Mouse (Mus musculus): Measurements from ENCODE around the gene Vamp5. TPM values are rescaled to one million over a fixed set of nuclear protein-coding genes. Genes with fewer than 3 reads are reported as not detected.

Vamp5 gene
- polyA plus RNA-seq (2014; fragmentation: Illumina TruSeq; extraction: RNeasy Lipid Tissue Mini Kit (QIAGEN cat#74804); ENCODE audit: insufficient read depth, low read depth, low replicate concordance) = 132 TPM

GRCm38 (mm10) chr6:72380131-72380770 lies at the start of gene Vamp5:
Gene Vamp5, minus strand, starts transcription at chr6:72380468.

GRCm38 (mm10) chr6:72414076-72414756 lies 33.9 kb upstream of the Vamp5 start, which contains the start of gene Ggcx:
Gene Ggcx, plus strand, starts transcription at chr6:72414308.

GRCm38 (mm10) chr6:72389941-72390771 lies 9.9 kb upstream of the Vamp5 start, which contains the start of gene Vamp8:
Gene Vamp8, minus strand, starts transcription at chr6:72390703.

GRCm38 (mm10) chr6:72366844-72367443 lies 13.3 kb downstream of the Vamp5 start, which contains the start of gene Rnf181:
Gene Rnf181, minus strand, starts transcription at chr6:72366956.

GRCm38 (mm10) chr6:72355066-72355911 lies 25.0 kb downstream of the Vamp5 start, which contains the start of gene Tmem150a:
Gene Tmem150a, plus strand, starts transcription at chr6:72355447.

GRCm38 (mm10) chr6:72347166-72347941 lies 32.9 kb downstream of the Vamp5 start, which contains the start of gene 0610030E20Rik:
Gene 0610030E20Rik, plus strand, starts transcription at chr6:72347317.

GRCm38 (mm10) chr6:72345074-72345567 lies 35.1 kb downstream of the Vamp5 start, which contains the start of gene Usp39:
Gene Usp39, minus strand, starts transcription at chr6:72345184.

Other genes starting within 250 kb of the Vamp5 start
- gene Atoh8, start 144.9 kb downstream of the Vamp5 start, polyA plus RNA-seq (2014; fragmentation: Illumina TruSeq; extraction: RNeasy Lipid Tissue Mini Kit (QIAGEN cat#74804); ENCODE audit: insufficient read depth, low read depth, low replicate concordance) = 13.7 TPM
- gene Sftpb, start 75.9 kb downstream of the Vamp5 start, polyA plus RNA-seq (2014; fragmentation: Illumina TruSeq; extraction: RNeasy Lipid Tissue Mini Kit (QIAGEN cat#74804); ENCODE audit: insufficient read depth, low read depth, low replicate concordance) = 2,676 TPM
- gene Usp39, start 35.3 kb downstream of the Vamp5 start, polyA plus RNA-seq (2014; fragmentation: Illumina TruSeq; extraction: RNeasy Lipid Tissue Mini Kit (QIAGEN cat#74804); ENCODE audit: insufficient read depth, low read depth, low replicate concordance) = 23.9 TPM
- 8.5 TPM for gene 0610030E20Rik, start 33.2 kb downstream of the Vamp5 start, polyA plus RNA-seq (2014; fragmentation: Illumina TruSeq; extraction: RNeasy Lipid Tissue Mini Kit (QIAGEN cat#74804); ENCODE audit: insufficient read depth, low read depth, low replicate concordance)
- gene Tmem150a, start 25.0 kb downstream of the Vamp5 start, polyA plus RNA-seq (2014; fragmentation: Illumina TruSeq; extraction: RNeasy Lipid Tissue Mini Kit (QIAGEN cat#74804); ENCODE audit: insufficient read depth, low read depth, low replicate concordance) = 17.6 TPM
- 160 TPM for gene Rnf181, start 13.5 kb downstream of the Vamp5 start, polyA plus RNA-seq (2014; fragmentation: Illumina TruSeq; extraction: RNeasy Lipid Tissue Mini Kit (QIAGEN cat#74804); ENCODE audit: insufficient read depth, low read depth, low replicate concordance)
- gene Vamp8, start 10.2 kb upstream of the Vamp5 start, polyA plus RNA-seq (2014; fragmentation: Illumina TruSeq; extraction: RNeasy Lipid Tissue Mini Kit (QIAGEN cat#74804); ENCODE audit: insufficient read depth, low read depth, low replicate concordance) = 819 TPM
- gene Ggcx, start 33.8 kb upstream of the Vamp5 start, polyA plus RNA-seq (2014; fragmentation: Illumina TruSeq; extraction: RNeasy Lipid Tissue Mini Kit (QIAGEN cat#74804); ENCODE audit: insufficient read depth, low read depth, low replicate concordance) = 16.4 TPM
- gene Mat2a, start 59.1 kb upstream of the Vamp5 start, polyA plus RNA-seq (2014; fragmentation: Illumina TruSeq; extraction: RNeasy Lipid Tissue Mini Kit (QIAGEN cat#74804); ENCODE audit: insufficient read depth, low read depth, low replicate concordance) = 145 TPM
- gene Sh2d6, start 141.2 kb upstream of the Vamp5 start, polyA plus RNA-seq (2014; fragmentation: Illumina TruSeq; extraction: RNeasy Lipid Tissue Mini Kit (QIAGEN cat#74804); ENCODE audit: insufficient read depth, low read depth, low replicate concordance) = not detected
- gene Capg, start 163.9 kb upstream of the Vamp5 start, polyA plus RNA-seq (2014; fragmentation: Illumina TruSeq; extraction: RNeasy Lipid Tissue Mini Kit (QIAGEN cat#74804); ENCODE audit: insufficient read depth, low read depth, low replicate concordance) = 79.6 TPM
- gene Elmod3, start 217.9 kb upstream of the Vamp5 start, polyA plus RNA-seq (2014; fragmentation: Illumina TruSeq; extraction: RNeasy Lipid Tissue Mini Kit (QIAGEN cat#74804); ENCODE audit: insufficient read depth, low read depth, low replicate concordance) = 9.3 TPM
- 18.3 TPM for gene Retsat, start 218.0 kb upstream of the Vamp5 start, polyA plus RNA-seq (2014; fragmentation: Illumina TruSeq; extraction: RNeasy Lipid Tissue Mini Kit (QIAGEN cat#74804); ENCODE audit: insufficient read depth, low read depth, low replicate concordance)
- gene Tgoln1, start 236.5 kb upstream of the Vamp5 start, polyA plus RNA-seq (2014; fragmentation: Illumina TruSeq; extraction: RNeasy Lipid Tissue Mini Kit (QIAGEN cat#74804); ENCODE audit: insufficient read depth, low read depth, low replicate concordance) = 70.9 TPM